Mouse (Mus musculus): ENCODE results near the gene Prkaca.

DNA sequence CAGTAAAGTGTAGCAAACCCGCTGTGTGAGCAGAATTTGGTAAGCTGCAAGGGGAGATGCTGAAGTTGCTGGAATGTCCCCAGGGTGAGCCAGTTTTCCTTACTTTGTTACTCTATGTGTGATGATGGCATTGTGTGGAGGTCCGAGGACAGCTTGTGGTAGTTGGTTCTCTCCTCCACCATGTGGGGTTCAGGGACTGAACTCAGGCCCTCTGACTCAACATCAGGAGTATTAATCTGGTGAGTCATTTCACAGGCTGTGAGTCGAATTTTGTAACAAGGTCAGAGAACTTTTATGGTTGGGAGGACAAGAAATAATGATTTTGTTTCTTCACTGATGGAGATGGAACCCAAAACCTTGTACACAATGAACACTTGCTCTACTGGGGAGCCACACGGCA is 60.0 kb downstream of the Prkaca start:
- TF ChIP-seq CTCF (conservative IDR thresholded peaks at IDR 0.05; ENCODE audit: low read length): no peak
- no peak for TF ChIP-seq POU5F1 (IDR thresholded peaks at IDR 0.05; ENCODE audit: borderline replicate concordance, low read length)

All from E14TG2a.4 (cell line).